Mouse (Mus musculus) macrophage (primary cell): ENCODE data around the gene Csrnp1. TPM values are rescaled to one million over a fixed set of nuclear protein-coding genes. Genes with fewer than 3 reads are reported as not detected.
"Not testable (repeated sequence)": the region's sequence is repeated elsewhere in the genome, so short reads cannot be mapped to it uniquely, and the experiment has no call there.

ENCODE experiments used
- H3K27ac ChIP-seq: fragments of 350-480 bp; formaldehyde crosslinking; 2 replicates; pipeline ENCODE4 v1.9.0; 2021
- H3K36me3 ChIP-seq: fragments of 350-480 bp; formaldehyde crosslinking; 2 replicates; pipeline ENCODE4 v1.9.0; 2021; ENCODE audit errors: inconsistent target
- H3K4me3 ChIP-seq: fragments of 350-480 bp; formaldehyde crosslinking; 2 replicates; pipeline ENCODE4 v1.9.0; 2021; ENCODE audit errors: inconsistent target
- H3K79me2 ChIP-seq: fragments of 350-480 bp; formaldehyde crosslinking; 2 replicates; pipeline ENCODE4 v1.9.0; 2021; ENCODE audit errors: inconsistent target
- WGBS: methylation state at CpG from one replicate; pipeline ENCODE4 v1.1.7; 2026; ENCODE audit warnings: inconsistent platforms; ENCODE audit not compliant: missing documents; 5-methylcytosine and 5-hydroxymethylcytosine counted together
- polyA plus RNA-seq: library from polyadenylated mRNA; stranded (reverse); fragments of 250-400 nt; gene quantifications from 3 replicates; pipeline ENCODE4 v1.2.4, GENCODE M21; 2018; ENCODE audit warnings: inconsistent platforms

The Csrnp1 gene
- polyA plus RNA-seq, 1 experiment from 2014 or later: 5.0 TPM

DNA sequence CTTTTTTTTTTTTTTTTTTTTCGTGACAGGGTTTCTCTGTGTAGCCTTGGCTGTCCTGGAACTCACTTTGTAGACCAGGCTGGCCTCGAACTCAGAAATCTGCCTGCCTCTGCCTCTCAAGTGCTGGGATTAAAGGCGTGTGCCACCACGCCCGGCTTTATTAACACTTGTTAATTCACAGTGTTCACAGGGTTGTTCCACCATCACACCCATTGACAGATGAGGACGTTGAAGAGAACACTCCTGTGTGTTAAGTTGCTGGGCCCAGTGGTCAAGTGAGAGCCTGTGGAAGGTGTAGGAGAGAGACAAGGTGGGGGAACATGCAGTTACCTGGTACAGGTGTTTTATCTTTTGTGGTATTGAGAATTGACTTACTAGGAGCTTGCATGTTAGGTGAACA is 27.7 kb upstream of the Csrnp1 start:
- whole genome bisulfite sequencing: 84% methylated on average over 5 of the region's 6 CpGs
- peak overlapping the region; percentile 22 for H3K27ac ChIP-seq

DNA sequence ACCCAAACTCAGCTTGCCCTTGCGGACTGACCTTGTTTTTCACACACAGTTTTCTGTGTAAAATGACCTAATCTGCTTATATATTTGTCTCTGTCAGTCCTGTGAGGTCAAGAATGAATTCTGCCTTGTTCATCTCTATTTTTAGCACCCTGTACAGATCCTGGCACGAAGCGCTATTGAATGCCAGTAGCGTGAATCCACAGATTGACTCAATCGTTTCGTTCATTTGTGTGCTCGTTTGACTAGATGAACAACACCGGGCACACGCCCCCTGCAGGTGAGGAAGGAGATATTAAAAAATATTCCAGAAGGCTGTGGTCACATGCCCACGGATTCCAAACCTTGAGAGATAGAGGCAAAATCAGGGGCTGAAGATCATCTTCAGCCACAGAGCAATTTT is 27.1 kb upstream of the Csrnp1 start:
- no peaks in the 10 kb centered on the region for H3K79me2 ChIP-seq
- H3K36me3 ChIP-seq: no peaks in the 10 kb centered on the region
- H3K4me3 ChIP-seq: no peak overlapping the region
- whole genome bisulfite sequencing: 2% methylated on average over 10 of the region's 10 CpGs
- H3K27ac ChIP-seq: no peak overlapping the region

More for the DNA sequence above, 27.7 kb upstream of the Csrnp1 start:
- not testable (repeated sequence) for H3K79me2 ChIP-seq, H3K36me3 ChIP-seq, H3K4me3 ChIP-seq

DNA sequence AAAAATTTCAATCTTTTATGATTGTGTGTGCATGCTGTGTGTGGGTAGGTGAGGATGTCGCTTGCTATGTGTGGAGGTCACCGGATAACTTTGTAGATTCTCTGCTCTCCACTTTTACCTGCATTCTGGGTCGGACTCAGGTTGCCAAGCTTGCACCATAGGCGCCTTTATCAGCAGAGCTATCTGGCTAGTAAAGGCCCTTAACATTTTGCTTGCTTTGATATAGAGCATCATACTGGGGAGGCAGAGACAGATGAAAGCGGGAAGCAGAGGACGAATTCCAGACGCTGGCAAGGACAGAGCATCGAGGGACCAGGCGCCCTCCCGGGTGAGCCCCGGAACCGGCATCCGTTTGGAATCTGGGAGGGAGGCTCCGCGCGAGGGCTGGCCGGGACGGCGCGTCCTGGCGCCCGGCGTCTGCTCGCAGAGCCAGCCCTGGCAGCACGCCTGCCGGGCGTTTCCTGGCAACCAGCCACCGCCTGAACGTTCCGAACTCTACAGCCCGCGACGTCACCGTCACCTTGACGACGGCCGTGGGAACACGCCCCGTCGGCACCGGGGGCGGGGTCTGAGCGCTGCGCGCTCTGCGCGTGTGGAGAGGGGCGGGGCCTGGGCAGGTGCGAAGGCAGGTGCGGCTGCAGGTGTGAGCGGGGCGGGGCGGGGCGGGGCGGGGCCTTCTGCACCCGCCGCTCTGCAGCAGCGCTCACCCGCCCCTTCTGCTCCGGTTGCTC is 26.5 kb upstream of the Csrnp1 start:
- Histone ChIP-seq H3K79me2 (no peaks in the 10 kb centered on the region), H3K4me3 (no peak overlapping the region), H3K27ac (no peak overlapping the region), H3K36me3 (no peaks in the 10 kb centered on the region)
- WGBS: 8% methylated on average over 53 of the region's 60 CpGs

DNA sequence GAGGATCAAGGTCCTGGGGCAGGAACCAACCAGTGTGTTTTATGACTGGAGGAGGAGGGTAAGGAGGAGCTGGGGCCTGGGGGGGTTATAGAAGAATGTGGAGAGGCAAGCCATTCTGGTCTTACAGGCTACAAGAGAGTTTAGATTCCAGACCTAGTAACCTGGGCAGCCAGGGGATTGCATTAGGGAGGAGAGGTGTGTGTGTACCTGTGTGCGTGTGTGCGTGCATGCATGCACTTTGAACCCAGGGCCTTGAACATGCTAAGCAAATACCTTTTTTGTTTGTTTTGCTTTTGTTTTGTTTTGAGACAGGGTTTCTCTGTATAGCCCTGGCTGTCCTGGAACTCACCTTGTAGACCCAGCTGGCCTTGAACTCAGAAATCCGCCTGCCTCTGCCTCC is 25.4 kb upstream of the Csrnp1 start:
- Histone ChIP-seq H3K27ac (no peak overlapping the region), H3K4me3 (no peak overlapping the region), H3K79me2 (no peaks in the 10 kb centered on the region), H3K36me3 (no peaks in the 10 kb centered on the region)
- WGBS: 98% methylated on average over 3 of the region's 3 CpGs

DNA sequence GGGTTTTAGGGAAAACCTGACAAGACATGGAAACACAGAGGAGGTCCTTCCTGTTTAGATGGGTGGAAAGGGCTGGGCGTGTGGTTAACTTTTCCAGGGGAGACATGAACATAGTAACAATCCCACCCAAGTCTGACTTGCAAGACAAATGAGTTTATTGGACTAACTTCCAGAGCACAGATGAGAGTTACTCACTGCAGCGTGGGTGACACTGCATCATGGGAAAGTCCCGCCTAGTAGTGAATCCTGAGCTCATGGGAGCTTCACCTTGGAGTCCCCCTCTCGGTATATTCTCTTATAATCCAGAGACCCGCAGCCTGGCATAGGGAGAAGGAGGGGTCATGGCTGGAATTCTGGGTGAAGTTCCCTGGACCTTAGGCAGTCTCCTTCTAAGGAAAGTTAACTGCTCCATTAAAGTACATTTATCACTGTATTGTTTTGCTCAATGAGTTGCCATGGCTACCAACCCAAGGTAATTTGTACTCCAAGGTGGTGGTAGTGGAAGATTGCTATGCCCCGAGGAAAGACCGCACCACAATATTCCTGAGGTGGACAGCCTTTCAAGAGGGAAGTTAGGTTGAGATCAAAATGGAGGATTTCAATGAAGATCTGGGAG is 24.9 kb upstream of the Csrnp1 start:
- no peaks in the 10 kb centered on the region for H3K36me3 ChIP-seq
- no peaks in the 10 kb centered on the region for H3K79me2 ChIP-seq
- no peak overlapping the region for H3K4me3 ChIP-seq
- 91% methylated on average over 7 of the region's 7 CpGs for WGBS
- no peak overlapping the region for H3K27ac ChIP-seq

DNA sequence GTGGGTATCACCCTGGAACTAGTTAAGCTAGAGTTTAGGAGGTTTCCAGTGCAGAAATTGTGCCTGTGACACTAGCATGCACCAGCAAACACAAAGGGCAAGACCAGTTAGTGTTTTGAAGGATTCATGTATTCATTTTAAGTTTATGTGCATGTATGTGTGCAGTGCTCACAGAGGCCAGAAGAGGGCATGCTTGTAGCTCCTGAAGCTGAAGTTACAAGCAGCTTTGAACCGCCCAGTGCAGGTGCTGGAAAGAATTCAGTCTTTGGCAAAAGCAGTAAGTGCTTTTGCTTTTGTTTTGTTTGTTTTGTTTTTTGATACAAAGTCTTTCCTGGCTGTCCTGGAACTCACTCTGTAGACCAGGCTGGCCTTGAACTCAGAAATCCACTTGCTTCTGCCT is 23.4 kb upstream of the Csrnp1 start:
- no peak overlapping the region for H3K27ac ChIP-seq
- no peaks in the 10 kb centered on the region for H3K36me3 ChIP-seq
- no peak overlapping the region for H3K4me3 ChIP-seq
- H3K79me2 ChIP-seq: no peaks in the 10 kb centered on the region
- 93% methylated on average over 1 of the region's 1 CpGs for WGBS

DNA sequence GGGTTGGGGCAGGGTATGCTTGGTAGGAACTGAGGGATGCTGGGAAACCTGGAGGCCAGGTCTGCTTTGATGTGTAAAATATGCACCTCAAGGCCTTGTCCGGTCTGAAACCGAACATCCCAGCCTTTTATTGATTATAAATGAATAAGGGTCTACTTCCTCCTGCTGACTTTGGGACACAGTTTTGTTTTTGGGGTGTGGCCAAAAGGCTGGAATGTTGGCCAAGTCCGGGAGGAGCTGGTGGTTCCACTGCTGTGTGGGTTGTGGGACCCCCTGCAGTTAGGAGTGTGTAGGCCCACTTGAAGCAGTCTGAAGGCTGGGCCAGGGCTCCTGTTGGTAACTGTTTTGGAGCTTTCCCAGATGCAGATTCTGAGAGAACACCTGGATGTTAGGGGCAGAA is 21.5 kb upstream of the Csrnp1 start:
- WGBS: 97% methylated on average over 3 of the region's 3 CpGs
- Histone ChIP-seq H3K79me2 (no peaks in the 10 kb centered on the region), H3K4me3 (no peak overlapping the region), H3K27ac (no peak overlapping the region), H3K36me3 (no peaks in the 10 kb centered on the region)

DNA sequence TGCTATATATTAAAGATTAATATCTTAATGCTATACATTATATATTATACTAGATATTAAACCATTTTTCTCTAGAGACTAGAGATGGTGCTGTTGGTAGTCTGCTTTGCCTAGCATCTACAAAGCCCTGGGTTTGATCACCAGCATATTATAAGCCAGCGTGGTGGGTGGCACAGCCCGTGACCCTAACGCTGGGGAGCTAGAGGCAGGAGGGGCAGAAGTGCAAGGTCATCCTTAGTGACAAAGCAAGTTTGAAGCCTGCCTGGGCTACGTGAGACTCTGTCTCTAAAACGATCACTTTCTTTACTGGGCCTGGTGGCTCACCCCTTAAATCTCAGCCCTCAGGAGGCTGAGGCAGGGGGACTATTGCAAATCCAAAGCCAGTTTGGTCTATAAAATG is 18.4 kb upstream of the Csrnp1 start:
- H3K36me3 ChIP-seq: no peaks in the 10 kb centered on the region
- no peak overlapping the region for H3K27ac ChIP-seq
- WGBS: 92% methylated on average over 5 of the region's 5 CpGs
- H3K4me3 ChIP-seq: no peak overlapping the region
- no peaks in the 10 kb centered on the region for H3K79me2 ChIP-seq

DNA sequence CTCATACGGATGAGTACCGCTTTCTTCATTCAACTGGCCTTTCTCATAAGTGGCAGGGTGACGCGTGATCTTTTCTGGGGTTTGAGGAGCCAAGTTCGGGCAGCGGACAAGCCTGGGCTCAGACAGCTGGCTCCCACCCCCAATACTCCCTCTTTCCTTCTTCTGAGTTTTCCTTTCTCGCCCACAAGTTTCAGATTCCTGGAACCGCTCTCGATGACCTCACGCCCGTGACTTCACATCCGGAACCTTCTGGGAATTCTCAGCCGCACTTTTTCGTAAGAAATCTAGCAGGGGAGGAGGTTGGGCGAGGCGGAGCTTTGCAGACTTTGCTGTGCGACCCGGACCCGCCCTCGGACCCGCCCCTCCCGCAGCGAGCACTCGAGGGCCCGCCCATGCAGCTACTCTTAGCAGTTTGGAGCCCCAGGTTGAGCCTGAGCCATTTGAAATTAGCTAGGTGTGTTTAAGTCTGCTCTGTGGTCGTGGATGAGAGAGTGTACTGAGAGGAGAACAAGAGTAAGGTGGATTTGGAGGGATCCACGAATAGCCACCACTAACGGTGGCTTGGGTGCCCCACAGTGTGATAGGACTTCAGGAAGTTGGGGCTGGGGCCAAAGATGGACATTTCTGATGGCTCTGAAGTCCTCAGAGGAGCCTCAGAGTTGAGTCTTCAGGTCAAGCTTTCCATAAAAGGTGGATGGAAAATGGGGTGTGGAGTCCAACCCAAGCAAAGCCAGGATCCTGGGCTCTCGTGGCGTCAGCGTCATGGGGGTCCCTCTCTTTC is 17.7 kb upstream of the Csrnp1 start:
- WGBS: 12% methylated on average over 31 of the region's 31 CpGs
- Histone ChIP-seq H3K4me3 (peak overlapping the region; percentile 37), H3K36me3 (no peaks in the 10 kb centered on the region), H3K27ac (peak overlapping the region; percentile 42; the same call in 1 of the 2 replicates), H3K79me2 (no peaks in the 10 kb centered on the region)

DNA sequence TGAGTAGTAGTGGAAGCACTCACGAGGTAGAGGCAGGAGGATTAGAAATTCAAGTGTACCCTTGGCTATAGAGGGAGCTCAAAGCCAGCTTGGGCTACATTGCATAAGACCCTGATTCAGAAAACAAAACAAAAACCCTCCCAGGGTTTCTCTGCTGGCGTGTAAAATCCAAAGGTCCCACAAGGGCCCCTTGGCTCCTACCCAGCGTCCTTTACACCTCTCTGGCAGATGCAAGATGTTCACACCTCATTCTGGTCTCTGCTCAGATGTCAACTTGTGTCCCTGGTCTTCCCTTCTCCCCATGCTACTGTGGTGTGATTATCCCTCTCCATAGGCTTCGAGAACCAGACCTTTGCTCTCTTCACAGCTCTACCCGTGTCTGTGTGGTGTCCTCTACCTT is 16.3 kb upstream of the Csrnp1 start:
- Histone ChIP-seq H3K27ac (no peak overlapping the region), H3K79me2 (no peaks in the 10 kb centered on the region), H3K4me3 (no peak overlapping the region), H3K36me3 (no peaks in the 10 kb centered on the region)
- WGBS: 89% methylated on average over 5 of the region's 5 CpGs

DNA sequence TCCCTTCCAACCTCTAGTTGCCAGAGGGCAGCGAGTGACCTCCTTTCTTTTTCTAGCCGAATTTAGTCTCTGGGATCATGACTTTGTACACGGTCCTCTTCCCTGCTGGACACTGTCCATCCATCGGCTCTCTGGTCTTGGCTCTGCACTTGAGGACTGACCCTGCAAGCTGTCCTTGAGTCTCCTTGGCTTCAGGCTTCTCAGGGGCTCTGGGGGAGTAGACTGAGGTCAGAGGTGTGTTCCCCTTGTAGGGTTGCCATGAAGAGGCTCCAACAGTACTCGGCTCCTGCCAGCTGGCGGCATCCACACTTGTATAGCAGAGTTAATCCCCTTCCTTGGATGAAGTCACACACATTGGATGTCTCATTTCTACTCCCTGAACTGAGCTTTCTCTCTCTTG is 15.2 kb upstream of the Csrnp1 start:
- Histone ChIP-seq H3K79me2 (no peaks in the 10 kb centered on the region), H3K27ac (no peak overlapping the region), H3K4me3 (no peak overlapping the region), H3K36me3 (no peaks in the 10 kb centered on the region)
- 96% methylated on average over 6 of the region's 6 CpGs for whole genome bisulfite sequencing

DNA sequence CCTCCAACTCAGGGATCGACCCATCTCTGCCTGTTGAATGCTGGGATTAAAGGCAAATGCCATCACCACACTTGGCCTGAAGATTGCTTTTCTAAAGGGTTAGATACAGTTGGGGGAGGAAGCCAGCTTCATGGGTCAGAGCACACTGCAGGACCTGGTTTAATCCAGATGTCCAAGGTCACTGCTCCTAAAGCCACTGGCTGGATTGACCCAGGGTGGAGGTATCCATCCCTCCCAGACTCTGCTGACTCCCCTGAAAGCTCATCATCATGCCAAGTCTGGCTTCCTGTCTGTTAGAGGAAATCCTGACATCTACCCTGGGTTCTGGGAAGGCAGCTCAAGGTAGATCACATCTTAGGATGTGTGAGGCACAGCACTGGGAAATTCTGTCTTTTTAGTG is 14.3 kb upstream of the Csrnp1 start:
- Histone ChIP-seq H3K27ac (no peak overlapping the region), H3K36me3 (no peaks in the 10 kb centered on the region), H3K4me3 (no peak overlapping the region), H3K79me2 (no peaks in the 10 kb centered on the region)
- 90% methylated on average over 1 of the region's 1 CpGs for WGBS

DNA sequence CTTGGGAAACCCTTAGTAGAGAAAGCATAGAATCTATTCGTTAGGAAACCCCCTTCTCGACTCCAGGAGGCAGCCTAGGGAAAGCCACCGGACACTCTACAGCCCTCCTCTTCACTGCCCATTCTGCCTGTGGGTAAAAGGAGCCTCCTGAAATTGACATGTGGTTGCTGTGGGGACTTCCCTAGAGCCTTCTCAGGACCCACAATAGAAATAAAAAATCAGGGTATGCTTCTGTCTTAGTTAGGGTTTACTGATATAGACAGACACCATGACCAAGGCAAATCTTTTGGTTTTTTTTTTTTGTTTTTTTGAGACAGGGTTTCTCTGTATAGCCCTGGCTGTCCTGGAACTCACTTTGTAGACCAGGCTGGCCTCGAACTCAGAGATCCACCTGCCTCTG is 11.6 kb upstream of the Csrnp1 start:
- H3K4me3 ChIP-seq: no peak overlapping the region
- no peaks in the 10 kb centered on the region for H3K36me3 ChIP-seq
- no peaks in the 10 kb centered on the region for H3K79me2 ChIP-seq
- H3K27ac ChIP-seq: no peak overlapping the region
- 47% methylated on average over 4 of the region's 4 CpGs for WGBS

DNA sequence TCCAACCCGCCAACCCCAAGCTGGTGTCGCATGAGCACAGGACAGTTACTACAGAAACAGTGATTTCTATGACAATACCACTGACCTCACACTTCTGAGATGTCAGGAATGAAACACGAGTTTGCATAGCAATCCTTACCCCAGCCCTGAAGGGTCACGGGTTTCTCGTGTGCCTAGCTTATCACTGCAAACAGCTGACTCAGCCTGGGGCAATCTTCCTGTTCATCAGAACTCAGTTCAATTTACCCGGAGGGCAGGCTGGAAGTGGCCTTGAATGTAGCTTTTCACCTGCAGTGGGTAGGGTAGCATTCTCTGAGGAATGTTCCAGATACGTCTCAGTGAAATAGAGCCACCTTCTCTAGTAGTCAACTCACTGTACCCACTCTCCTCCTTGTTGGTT is 9.7 kb upstream of the Csrnp1 start:
- WGBS: 70% methylated on average over 7 of the region's 7 CpGs
- Histone ChIP-seq H3K27ac (no peak overlapping the region), H3K4me3 (no peak overlapping the region), H3K36me3 (no peaks in the 10 kb centered on the region), H3K79me2 (no peaks in the 10 kb centered on the region)
